Mouse (Mus musculus): Measurements from ENCODE around the gene Olfr224. TPM values are rescaled to one million over a fixed set of nuclear protein-coding genes. Genes with fewer than 3 reads are reported as not detected.
"Not testable (repeated sequence)": the region's sequence is repeated elsewhere in the genome, so short reads cannot be mapped to it uniquely, and the experiment has no call there.

Olfr224 gene
- total and polyA plus RNA-seq, 3 experiments, result 1.3 TPM; not detected in 2

- no peak for DNase-seq
- H3K4me3 ChIP-seq, result no peak within 1 kb of the TSS
- H3K4me1 ChIP-seq (ENCODE audit: control insufficient read depth, insufficient read depth, low read length), result no peaks in the 10 kb centered on the region
- 50% methylated on average over 1 of the region's 1 CpGs for WGBS
- no peak within 1 kb of the TSS for H3K27ac ChIP-seq
- TF ChIP-seq EP300 (IDR thresholded peaks at IDR 0.05; ENCODE audit: insufficient read depth, low read depth, low read length) (no peak), POLR2A (IDR thresholded peaks at IDR 0.05; ENCODE audit: insufficient read depth, low read depth, low read length) (no peak), CTCF (IDR thresholded peaks at IDR 0.05) (no peak)
- H3K79me2 ChIP-seq (replicated peaks; ENCODE audit: control insufficient read depth, insufficient read depth, low read length), result no peaks in the 10 kb centered on the region
- no peaks in the 10 kb centered on the region for H3K36me3 ChIP-seq (ENCODE audit: control insufficient read depth, insufficient read depth, low read length)
- H3K27me3 ChIP-seq (ENCODE audit: control insufficient read depth, insufficient read depth, low read length), result no peaks in the 10 kb centered on the region
- H3K9ac ChIP-seq (ENCODE audit: low read depth, low read length), result no peak within 1 kb of the TSS
- intact Hi-C loops (cut with DNase I), result no loop called here
Observed at GRCm38 (mm10) chr11:58555536-58555935, 14.8 kb downstream of the Olfr224 start, which contains the start of gene Olfr328. Gene Olfr328 (minus strand): TSS chr11:58555636.

- Histone ChIP-seq H3K27ac (no peak within 1 kb of the TSS), H3K79me2 (replicated peaks; ENCODE audit: control insufficient read depth, insufficient read depth, low read length) (no peaks in the 10 kb centered on the region), H3K27me3 (ENCODE audit: control insufficient read depth, insufficient read depth, low read length) (no peaks in the 10 kb centered on the region), H3K4me1 (ENCODE audit: control insufficient read depth, insufficient read depth, low read length) (no peaks in the 10 kb centered on the region), H3K36me3 (ENCODE audit: control insufficient read depth, insufficient read depth, low read length) (no peaks in the 10 kb centered on the region), H3K9ac (ENCODE audit: low read depth, low read length) (no peak within 1 kb of the TSS), H3K4me3 (no peak within 1 kb of the TSS)
- WGBS, result 57% methylated on average over 5 of the region's 5 CpGs
- no peak for DNase-seq
- intact Hi-C loops (cut with DNase I), result no loop called here
- TF ChIP-seq CTCF (IDR thresholded peaks at IDR 0.05) (no peak), POLR2A (IDR thresholded peaks at IDR 0.05; ENCODE audit: insufficient read depth, low read depth, low read length) (no peak), EP300 (IDR thresholded peaks at IDR 0.05; ENCODE audit: insufficient read depth, low read depth, low read length) (no peak)
Observed at GRCm38 (mm10) chr11:58546322-58546721, 24.0 kb downstream of the Olfr224 start, which contains the start of gene Olfr329-ps. Gene Olfr329-ps (minus strand): TSS chr11:58546422.

GRCm38 (mm10) chr11:58534736-58535135 lies 35.6 kb downstream of the Olfr224 start, which contains the start of gene Olfr330:
Gene Olfr330 (minus strand): TSS chr11:58534836.
- DNase-seq; H3K4me3 ChIP-seq; H3K27me3 ChIP-seq (ENCODE audit: control insufficient read depth, insufficient read depth, low read length); H3K9ac ChIP-seq (ENCODE audit: low read depth, low read length); H3K4me1 ChIP-seq (ENCODE audit: control insufficient read depth, insufficient read depth, low read length); H3K27ac ChIP-seq; intact Hi-C loops (cut with DNase I); H3K36me3 ChIP-seq (ENCODE audit: control insufficient read depth, insufficient read depth, low read length); H3K79me2 ChIP-seq (replicated peaks; ENCODE audit: control insufficient read depth, insufficient read depth, low read length): not testable (repeated sequence)

DNA sequence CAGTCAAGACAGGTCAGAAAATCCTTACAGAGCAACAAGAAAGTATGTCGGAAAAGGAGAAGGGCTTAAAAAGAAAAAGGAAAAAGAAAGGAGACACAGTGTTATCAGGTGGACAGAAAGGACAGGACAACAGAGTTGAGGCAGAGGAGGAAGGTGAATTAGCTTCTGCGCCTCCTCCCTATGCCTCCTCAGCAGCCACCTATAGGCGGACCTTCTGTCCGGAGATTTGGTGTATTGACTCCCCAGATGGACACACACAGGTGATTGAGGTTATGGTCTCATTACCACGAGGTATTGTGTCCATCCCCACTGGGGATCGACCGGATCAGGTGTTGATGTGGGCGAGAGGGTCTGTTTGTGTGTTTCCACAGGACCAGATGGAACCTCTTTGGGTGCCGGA lies 50.6 kb downstream of the Olfr224 start:
- DNase-seq, result peak; percentile 8 to 33
- WGBS, result 87% methylated on average over 8 of the region's 9 CpGs
- H3K4me3 ChIP-seq; H3K27me3 ChIP-seq (ENCODE audit: control insufficient read depth, insufficient read depth, low read length); H3K79me2 ChIP-seq (replicated peaks; ENCODE audit: control insufficient read depth, insufficient read depth, low read length); H3K36me3 ChIP-seq (ENCODE audit: control insufficient read depth, insufficient read depth, low read length); intact Hi-C loops (cut with DNase I); H3K9ac ChIP-seq (ENCODE audit: low read depth, low read length); H3K4me1 ChIP-seq (ENCODE audit: control insufficient read depth, insufficient read depth, low read length); H3K27ac ChIP-seq: not testable (repeated sequence)

DNA sequence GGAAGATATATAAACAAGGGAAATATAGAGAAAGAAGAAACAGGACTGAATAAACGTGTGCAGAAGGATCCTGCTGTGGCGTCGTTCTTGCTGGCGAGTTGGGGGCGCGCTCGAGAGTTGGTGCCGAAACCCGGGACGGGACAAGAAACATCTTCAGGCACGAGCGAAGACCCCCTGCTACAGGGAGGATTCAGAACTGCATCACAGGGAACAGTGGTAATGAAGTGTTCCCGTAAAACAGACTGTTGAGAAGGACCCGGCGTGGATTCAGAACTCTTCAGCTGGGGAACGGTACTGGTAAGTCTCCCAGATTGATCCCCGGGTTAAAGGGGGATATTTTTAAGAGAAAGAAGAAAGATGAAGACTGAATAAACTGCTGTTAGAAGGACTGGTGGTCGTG lies 51.4 kb downstream of the Olfr224 start:
- H3K36me3 ChIP-seq (ENCODE audit: control insufficient read depth, insufficient read depth, low read length); H3K4me3 ChIP-seq; H3K4me1 ChIP-seq (ENCODE audit: control insufficient read depth, insufficient read depth, low read length); H3K9ac ChIP-seq (ENCODE audit: low read depth, low read length); H3K27me3 ChIP-seq (ENCODE audit: control insufficient read depth, insufficient read depth, low read length); H3K27ac ChIP-seq; H3K79me2 ChIP-seq (replicated peaks; ENCODE audit: control insufficient read depth, insufficient read depth, low read length); intact Hi-C loops (cut with DNase I): not testable (repeated sequence)
- DNase-seq, result peak; percentile 61 to 77
- WGBS, result 93% methylated on average over 18 of the region's 18 CpGs

Other genes starting within 250 kb of the Olfr224 start
- gene Zfp672, start 240.2 kb downstream of the Olfr224 start, total RNA-seq (2021), result 10 to 100 TPM; 41.9 to 48.7 TPM
- 33.8 and 38.4 TPM in 2 replicates for gene Zfp672, start 240.2 kb downstream of the Olfr224 start, polyA plus RNA-seq (2012; rRNA removed)
- gene Sh3bp5l, start 239.8 kb downstream of the Olfr224 start, total RNA-seq (2021), result 10 to 100 TPM; 28.4 to 33.9 TPM
- 22.8 and 30.4 TPM in 2 replicates for gene Sh3bp5l, start 239.8 kb downstream of the Olfr224 start, polyA plus RNA-seq (2012; rRNA removed)
- gene Lypd8, start 191.5 kb downstream of the Olfr224 start, total RNA-seq (2021), result not detected
- gene Lypd8, start 191.5 kb downstream of the Olfr224 start, polyA plus RNA-seq (2012; rRNA removed), result 0.56 and 0.62 TPM in 2 replicates
- not detected for gene 1810065E05Rik, start 149.4 kb downstream of the Olfr224 start, total RNA-seq (2021)
- gene 1810065E05Rik, start 149.4 kb downstream of the Olfr224 start, polyA plus RNA-seq (2012; rRNA removed), result not detected in 2 replicates
- not detected for gene Gm12253, start 138.0 kb downstream of the Olfr224 start, total RNA-seq (2021)
- not detected in 2 replicates for gene Gm12253, start 138.0 kb downstream of the Olfr224 start, polyA plus RNA-seq (2012; rRNA removed)
- not detected for gene Lypd9, start 117.6 kb downstream of the Olfr224 start, total RNA-seq (2021)
- not detected in 2 replicates for gene Lypd9, start 117.6 kb downstream of the Olfr224 start, polyA plus RNA-seq (2012; rRNA removed)
- gene Olfr30, start 108.3 kb downstream of the Olfr224 start, total RNA-seq (2021), result not detected
- gene Olfr30, start 108.3 kb downstream of the Olfr224 start, polyA plus RNA-seq (2012; rRNA removed), result not detected in 2 replicates
- not detected for gene Olfr332, start 78.0 kb downstream of the Olfr224 start, total RNA-seq (2021)
- gene Olfr332, start 78.0 kb downstream of the Olfr224 start, polyA plus RNA-seq (2012; rRNA removed), result not detected in 2 replicates
- not detected for gene Olfr331, start 68.0 kb downstream of the Olfr224 start, total RNA-seq (2021)
- not detected in 2 replicates for gene Olfr331, start 68.0 kb downstream of the Olfr224 start, polyA plus RNA-seq (2012; rRNA removed)
- gene Olfr330, start 35.7 kb downstream of the Olfr224 start, total RNA-seq (2021), result not detected
- not detected in 2 replicates for gene Olfr330, start 35.7 kb downstream of the Olfr224 start, polyA plus RNA-seq (2012; rRNA removed)
- not detected for gene Olfr329-ps, start 24.1 kb downstream of the Olfr224 start, total RNA-seq (2021)
- gene Olfr329-ps, start 24.1 kb downstream of the Olfr224 start, polyA plus RNA-seq (2012; rRNA removed), result 0.15 and 0.27 TPM in 2 replicates
- gene Olfr328, start 14.9 kb downstream of the Olfr224 start, total RNA-seq (2021), result not detected
- not detected in 2 replicates for gene Olfr328, start 14.9 kb downstream of the Olfr224 start, polyA plus RNA-seq (2012; rRNA removed)
- gene Olfr325, start 7.2 kb upstream of the Olfr224 start, total RNA-seq (2021), result not detected
- gene Olfr325, start 7.2 kb upstream of the Olfr224 start, polyA plus RNA-seq (2012; rRNA removed), result not detected in 2 replicates
- gene Olfr324, start 24.6 kb upstream of the Olfr224 start, total RNA-seq (2021), result not detected
- gene Olfr324, start 24.6 kb upstream of the Olfr224 start, polyA plus RNA-seq (2012; rRNA removed), result not detected in 2 replicates
- 10 to 100 TPM in 1 of 2 experiments, 1 to 10 TPM in 1; 7.6 to 11.4 TPM for gene 2210407C18Rik, start 45.5 kb upstream of the Olfr224 start, total RNA-seq (2021)
- 1.5 and 3.6 TPM in 2 replicates for gene 2210407C18Rik, start 45.5 kb upstream of the Olfr224 start, polyA plus RNA-seq (2012; rRNA removed)
- not detected for gene Olfr323, start 59.9 kb upstream of the Olfr224 start, total RNA-seq (2021)
- gene Olfr323, start 59.9 kb upstream of the Olfr224 start, polyA plus RNA-seq (2012; rRNA removed), result not detected in 2 replicates
- under 1 TPM in 1 of 2 experiments, not detected in 1; 0.20 TPM for gene Trim58, start 69.9 kb upstream of the Olfr224 start, total RNA-seq (2021)
- gene Trim58, start 69.9 kb upstream of the Olfr224 start, polyA plus RNA-seq (2012; rRNA removed), result 0.06 TPM in 1 of 2 replicates, not detected in the other
- gene Olfr322, start 88.2 kb upstream of the Olfr224 start, total RNA-seq (2021), result not detected
- gene Olfr322, start 88.2 kb upstream of the Olfr224 start, polyA plus RNA-seq (2012; rRNA removed), result not detected in 2 replicates
- gene Olfr320, start 110.5 kb upstream of the Olfr224 start, total RNA-seq (2021), result not detected
- gene Olfr320, start 110.5 kb upstream of the Olfr224 start, polyA plus RNA-seq (2012; rRNA removed), result not detected in 2 replicates
- not detected for gene Olfr319, start 128.6 kb upstream of the Olfr224 start, total RNA-seq (2021)
- gene Olfr319, start 128.6 kb upstream of the Olfr224 start, polyA plus RNA-seq (2012; rRNA removed), result not detected in 2 replicates
- gene Olfr318, start 153.5 kb upstream of the Olfr224 start, total RNA-seq (2021), result not detected
- not detected in 2 replicates for gene Olfr318, start 153.5 kb upstream of the Olfr224 start, polyA plus RNA-seq (2012; rRNA removed)
- not detected for gene Olfr317, start 168.7 kb upstream of the Olfr224 start, total RNA-seq (2021)
- gene Olfr317, start 168.7 kb upstream of the Olfr224 start, polyA plus RNA-seq (2012; rRNA removed), result not detected in 2 replicates
- not detected for gene Olfr316, start 182.2 kb upstream of the Olfr224 start, total RNA-seq (2021)
- gene Olfr316, start 182.2 kb upstream of the Olfr224 start, polyA plus RNA-seq (2012; rRNA removed), result not detected in 2 replicates
- gene Olfr315, start 202.6 kb upstream of the Olfr224 start, total RNA-seq (2021), result not detected
- not detected in 2 replicates for gene Olfr315, start 202.6 kb upstream of the Olfr224 start, polyA plus RNA-seq (2012; rRNA removed)
- gene Olfr314, start 212.4 kb upstream of the Olfr224 start, total RNA-seq (2021), result not detected
- gene Olfr314, start 212.4 kb upstream of the Olfr224 start, polyA plus RNA-seq (2012; rRNA removed), result not detected in 2 replicates
- not detected for gene Fam183b, start 231.4 kb upstream of the Olfr224 start, total RNA-seq (2021)
- gene Fam183b, start 231.4 kb upstream of the Olfr224 start, polyA plus RNA-seq (2012; rRNA removed), result 0.76 and 0.78 TPM in 2 replicates
- not detected for gene Olfr313, start 244.4 kb upstream of the Olfr224 start, total RNA-seq (2021)
- gene Olfr313, start 244.4 kb upstream of the Olfr224 start, polyA plus RNA-seq (2012; rRNA removed), result not detected in 2 replicates